Mouse (Mus musculus): ENCODE measurements around the gene Synj2. TPM values are rescaled to one million over a fixed set of nuclear protein-coding genes. Genes with fewer than 3 reads are reported as not detected.
A peak's percentile ranks its signal among the peaks of the same experiment; 100 is the strongest.

Synj2 gene
- polyA plus RNA-seq, 1 experiment, result 4.3 TPM

- WGBS, result 78% methylated on average over 3 of the region's 3 CpGs
- DNase-seq (ENCODE audit: low read depth, low spot score), result no peak
Measured at GRCm38 (mm10) chr17:5993581-5994260, 52.6 kb downstream of the Synj2 start.

- WGBS, result 60% methylated on average over 6 of the region's 6 CpGs
- DNase-seq (ENCODE audit: low read depth, low spot score), result no peak
Measured at GRCm38 (mm10) chr17:5994606-5995005, 53.5 kb downstream of the Synj2 start.

DNA sequence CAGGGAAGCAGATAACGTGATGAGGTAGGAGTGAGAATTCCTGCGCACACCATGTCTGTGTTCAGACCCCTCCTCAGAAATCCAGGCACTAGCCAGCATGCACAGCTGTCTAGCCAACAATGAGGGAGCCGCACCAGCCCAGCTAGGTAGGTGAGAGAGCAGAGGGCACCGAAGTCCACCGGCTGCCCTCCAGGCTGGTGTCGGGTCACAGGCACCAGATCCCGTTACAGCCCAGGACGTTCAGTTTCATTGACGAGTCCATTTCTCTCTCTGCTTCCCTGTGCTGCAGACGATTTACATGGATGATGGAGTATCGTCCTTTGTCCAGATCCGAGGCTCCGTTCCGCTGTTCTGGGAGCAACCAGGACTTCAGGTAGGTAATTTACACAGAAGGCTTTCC, 55.5 kb downstream of the Synj2 start:
- no peak for DNase-seq (ENCODE audit: low read depth, low spot score)
- WGBS, result 93% methylated on average over 14 of the region's 14 CpGs

GRCm38 (mm10) chr17:5997380-5998234, 56.5 kb downstream of the Synj2 start:
- 64% methylated on average over 16 of the region's 16 CpGs for WGBS
- no peak for DNase-seq (ENCODE audit: low read depth, low spot score)

- no peak for DNase-seq (ENCODE audit: low read depth, low spot score)
Measured at GRCm38 (mm10) chr17:5998235-5998500, 57.1 kb downstream of the Synj2 start.

DNA sequence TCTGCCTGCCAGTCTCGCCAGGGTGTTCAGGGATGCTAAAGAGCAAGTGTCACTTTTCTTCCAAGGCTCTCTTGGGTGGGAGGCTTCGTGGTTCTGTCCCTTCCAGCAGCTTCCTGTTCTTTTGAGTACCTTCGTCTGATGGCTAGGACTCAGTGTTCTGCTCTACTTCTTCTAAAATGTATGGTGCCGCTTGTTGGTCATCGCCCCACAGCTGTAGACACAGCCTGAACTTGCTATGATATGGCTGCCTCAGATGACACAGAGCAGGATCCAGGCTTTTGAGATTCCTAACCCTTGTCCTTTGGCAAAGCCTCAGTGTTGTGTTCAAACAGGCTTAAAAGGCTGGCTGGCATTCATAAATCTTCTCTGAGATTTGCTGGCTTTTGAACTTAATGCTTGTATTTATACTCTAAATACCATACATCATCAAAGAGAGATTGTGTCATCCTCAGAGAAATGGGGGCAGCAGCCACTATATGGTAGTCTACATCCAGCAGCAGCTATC, 58.0 kb downstream of the Synj2 start:
- 72% methylated on average over 5 of the region's 5 CpGs for WGBS
- DNase-seq (ENCODE audit: low read depth, low spot score), result no peak

DNA sequence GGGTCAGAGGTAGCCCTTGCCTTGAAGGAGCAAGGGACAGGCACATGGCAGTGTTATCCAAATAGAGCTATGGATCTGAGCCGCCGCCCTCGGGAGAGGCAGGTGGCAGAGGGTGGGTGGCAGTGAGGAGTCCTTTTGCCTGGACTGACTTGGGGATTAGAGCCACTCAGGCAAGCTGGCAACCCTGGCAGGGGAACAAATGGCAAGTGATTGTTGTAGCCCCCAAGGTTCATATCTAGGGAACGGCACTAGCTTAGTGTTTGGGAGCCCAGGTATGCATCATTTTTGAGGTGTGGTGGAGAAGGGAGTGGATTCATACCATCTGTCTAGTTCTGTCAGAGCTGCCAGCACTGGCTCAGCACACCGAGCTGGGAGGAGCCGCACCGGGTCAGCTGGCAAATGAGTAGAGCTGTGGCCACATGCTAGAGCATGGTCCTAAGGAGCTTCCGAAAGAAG, 59.8 kb downstream of the Synj2 start:
- no peak for DNase-seq (ENCODE audit: low read depth, low spot score)
- WGBS, result 50% methylated on average over 8 of the region's 8 CpGs

DNA sequence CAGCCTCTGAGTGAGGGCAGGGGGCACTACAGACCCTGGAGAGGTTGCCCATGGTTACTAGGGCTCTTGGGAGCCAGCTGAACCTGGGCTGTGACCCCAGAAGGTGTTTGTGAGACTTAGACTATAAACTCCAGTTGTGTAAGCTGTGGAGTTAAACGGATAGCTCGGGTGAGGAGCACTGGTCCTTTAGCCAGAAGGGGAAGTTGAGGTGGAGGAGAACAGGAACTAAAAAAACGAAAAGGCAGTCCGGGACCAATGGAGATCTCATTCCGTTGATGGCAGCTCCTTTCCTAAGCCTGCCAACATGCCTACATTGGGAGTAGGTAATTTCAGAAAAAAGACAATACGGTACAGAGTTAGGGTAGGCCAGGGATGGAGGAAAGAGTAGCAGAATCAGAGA, 60.3 kb downstream of the Synj2 start:
- 83% methylated on average over 6 of the region's 6 CpGs for WGBS
- DNase-seq (ENCODE audit: low read depth, low spot score), result no peak

DNA sequence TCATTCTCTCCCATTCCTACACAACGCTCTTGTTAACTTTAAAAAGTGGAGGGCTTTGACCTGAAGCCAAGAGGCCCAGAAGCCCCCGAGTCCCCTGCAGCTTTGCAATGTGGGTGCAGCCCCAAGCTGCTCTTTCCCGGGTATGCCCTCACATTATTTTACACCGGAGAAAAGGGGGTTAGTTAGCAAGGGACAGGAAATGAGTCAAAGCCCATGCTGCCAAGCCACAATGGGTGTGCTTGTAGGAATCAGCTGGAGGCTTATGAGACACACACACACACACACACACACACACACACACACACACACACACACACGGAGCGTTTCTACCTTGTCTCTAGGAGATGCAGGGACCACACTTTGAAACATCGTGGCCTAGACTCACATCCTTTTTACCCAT, 60.8 kb downstream of the Synj2 start:
- no peak for DNase-seq (ENCODE audit: low read depth, low spot score)
- WGBS, result 64% methylated on average over 7 of the region's 7 CpGs

- no peak for DNase-seq (ENCODE audit: low read depth, low spot score)
- 95% methylated on average over 6 of the region's 6 CpGs for WGBS
Measured at GRCm38 (mm10) chr17:6002563-6002962, 61.5 kb downstream of the Synj2 start.

DNA sequence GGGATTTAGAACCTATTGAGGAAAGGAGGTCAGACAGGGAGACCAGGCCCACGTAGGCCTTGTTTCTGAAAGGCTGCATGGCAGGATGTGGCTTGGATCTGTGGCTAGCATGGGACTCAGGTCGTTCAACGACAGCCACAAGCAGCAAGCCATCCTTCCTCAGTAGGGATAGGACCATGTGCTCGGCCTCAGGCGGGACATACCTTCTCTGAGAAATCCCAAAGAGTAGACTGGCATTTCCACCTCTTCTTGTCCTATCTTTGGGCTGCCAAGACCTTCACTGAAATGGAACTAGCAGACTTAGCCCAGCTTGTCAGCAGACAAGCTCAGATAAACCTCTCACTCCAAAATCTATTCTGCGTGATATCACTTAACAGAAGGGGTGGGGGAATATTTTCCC, 62.6 kb downstream of the Synj2 start:
- WGBS, result 93% methylated on average over 6 of the region's 6 CpGs
- no peak for DNase-seq (ENCODE audit: low read depth, low spot score)

DNA sequence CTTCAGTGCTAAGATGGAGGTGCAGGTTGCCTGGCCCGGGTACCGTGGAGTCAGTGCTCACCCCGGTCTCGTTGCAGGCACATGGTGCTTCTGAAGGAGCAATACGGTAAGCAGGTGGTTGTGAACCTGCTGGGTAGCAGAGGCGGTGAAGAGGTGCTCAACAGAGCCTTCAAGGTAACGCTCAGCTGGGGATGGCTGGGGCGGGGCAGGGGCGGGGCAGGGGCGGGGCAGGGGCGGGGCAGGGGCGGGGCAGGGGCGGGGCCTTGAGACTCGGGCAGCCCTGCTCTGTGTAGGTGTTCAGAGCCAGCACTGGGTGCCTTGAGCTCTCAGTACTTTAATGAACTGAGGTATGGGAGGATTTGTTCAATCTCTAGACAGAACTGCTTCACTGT, 64.2 kb downstream of the Synj2 start:
- 9% methylated on average over 13 of the region's 14 CpGs for WGBS
- no peak for DNase-seq (ENCODE audit: low read depth, low spot score)

DNA sequence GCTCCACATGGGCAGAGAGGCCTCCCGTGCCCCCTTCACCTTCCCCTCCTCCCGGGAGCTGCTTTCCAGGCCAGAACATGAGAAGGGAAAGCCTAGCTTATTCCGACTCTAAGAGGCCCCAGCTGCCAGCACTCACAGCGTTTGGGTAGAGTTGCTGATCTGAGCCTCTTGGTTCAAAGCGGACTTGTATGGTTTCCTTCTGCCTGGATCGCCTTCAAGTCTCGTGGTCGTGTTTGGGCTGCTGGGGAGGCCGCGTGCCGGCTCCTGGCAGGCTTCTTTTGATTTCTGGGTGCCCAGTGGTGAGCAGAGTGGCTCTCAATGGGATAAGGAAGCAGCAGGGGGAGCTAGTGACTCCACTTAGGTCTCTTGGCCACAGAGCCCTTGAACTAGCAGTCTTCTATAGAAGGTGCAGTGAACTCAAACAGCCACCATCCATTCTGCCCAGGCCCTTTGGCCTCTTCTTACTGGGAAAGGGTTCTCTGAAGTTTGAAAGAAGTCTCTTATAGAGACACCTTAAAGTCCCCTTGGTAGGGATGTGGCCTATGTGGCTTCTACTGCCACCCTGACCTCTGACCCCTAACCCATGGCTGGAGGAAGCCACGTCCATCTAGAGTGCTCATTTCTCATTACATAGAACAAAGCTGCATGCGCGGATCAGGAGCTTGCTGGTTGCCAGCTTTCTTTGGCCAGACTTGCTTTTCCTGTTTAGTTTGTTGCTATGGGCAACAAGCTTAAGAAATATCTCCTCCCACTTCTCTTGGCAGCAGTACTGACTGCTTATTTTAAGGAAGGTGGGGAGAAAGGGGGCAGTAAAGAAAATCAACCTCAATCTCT, 64.8 kb downstream of the Synj2 start:
- DNase-seq (ENCODE audit: low read depth, low spot score), result peak; percentile 48

DNA sequence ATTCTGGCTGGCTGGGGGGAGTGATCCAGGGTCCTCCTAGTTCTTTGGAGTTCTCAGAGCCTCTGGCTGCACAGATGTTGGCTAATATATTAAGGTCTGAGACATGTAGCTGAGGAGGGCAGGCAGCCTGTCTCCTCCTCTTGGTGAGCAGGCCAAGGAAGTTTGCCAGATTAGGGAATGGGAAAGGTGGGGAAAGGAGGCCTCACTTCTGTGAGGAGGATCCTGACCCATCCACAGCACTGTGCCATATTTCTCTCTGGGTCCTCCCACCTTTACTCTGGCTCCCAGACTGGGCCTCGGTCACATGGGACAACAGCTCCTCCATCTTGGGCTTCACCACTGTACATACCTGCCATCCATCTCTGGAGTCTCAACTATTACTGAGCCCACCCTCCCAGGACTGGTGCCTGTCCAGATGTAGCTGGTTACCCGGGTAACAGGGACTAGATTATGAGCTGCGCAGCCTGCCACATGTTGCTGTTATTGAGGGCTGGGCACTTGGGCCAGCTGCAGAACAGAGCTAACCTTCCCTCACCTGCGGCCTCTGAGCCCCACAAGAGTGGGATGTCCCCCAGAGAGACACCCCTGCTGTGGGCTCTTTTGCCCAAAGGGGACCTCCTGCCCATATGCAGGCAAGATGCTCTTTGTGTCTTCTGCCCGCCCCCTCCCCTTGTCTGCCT, 66.2 kb downstream of the Synj2 start:
- 85% methylated on average over 5 of the region's 5 CpGs for WGBS
- no peak for DNase-seq (ENCODE audit: low read depth, low spot score)

More for the DNA sequence above, 64.8 kb downstream of the Synj2 start:
- 29% methylated on average over 14 of the region's 14 CpGs for WGBS

GRCm38 (mm10) chr17:6007902-6008301, 66.8 kb downstream of the Synj2 start:
- no peak for DNase-seq (ENCODE audit: low read depth, low spot score)
- 50% methylated on average over 9 of the region's 9 CpGs for WGBS

DNA sequence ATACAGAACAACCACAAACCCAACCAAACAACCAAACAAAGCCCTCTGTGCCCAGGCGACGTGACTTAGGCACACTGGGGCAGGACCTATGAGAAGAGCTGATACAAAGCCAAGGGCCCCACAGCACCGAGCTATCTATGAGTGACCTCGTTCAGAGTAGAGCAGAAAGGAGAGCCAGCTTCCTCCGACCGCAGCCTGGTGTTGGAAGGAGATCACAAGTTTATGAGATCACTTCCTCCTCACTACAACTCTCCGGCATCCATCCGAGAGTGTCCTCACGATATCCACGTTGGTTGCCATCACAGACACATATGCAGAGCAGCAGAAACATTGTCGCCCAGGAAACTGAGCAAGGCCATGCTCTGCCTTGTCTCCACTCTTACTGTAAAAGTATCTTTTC, 67.5 kb downstream of the Synj2 start:
- no peak for DNase-seq (ENCODE audit: low read depth, low spot score)
- WGBS, result 69% methylated on average over 11 of the region's 11 CpGs

DNA sequence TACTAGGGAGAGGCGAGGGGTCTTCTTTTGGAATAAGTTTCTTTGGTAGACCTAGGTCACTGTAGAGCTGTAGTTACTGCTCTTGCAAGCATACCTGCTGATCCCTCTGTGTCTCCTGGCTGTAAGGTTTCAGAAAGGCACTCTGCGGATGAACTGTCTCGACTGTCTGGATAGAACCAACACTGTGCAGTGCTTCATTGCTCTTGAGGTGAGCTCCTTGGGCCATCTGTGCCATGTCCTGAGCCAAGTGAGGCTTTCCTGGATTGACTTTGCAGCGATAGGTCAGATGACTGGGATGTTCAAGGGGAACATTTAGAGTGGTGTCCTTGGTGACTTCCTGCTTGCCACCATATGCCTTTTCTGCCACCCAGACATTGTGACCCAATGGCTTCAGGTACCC, 68.5 kb downstream of the Synj2 start:
- 89% methylated on average over 4 of the region's 4 CpGs for WGBS
- no peak for DNase-seq (ENCODE audit: low read depth, low spot score)

GRCm38 (mm10) chr17:6013079-6013478, 72.0 kb downstream of the Synj2 start:
- 86% methylated on average over 4 of the region's 4 CpGs for WGBS
- no peak for DNase-seq (ENCODE audit: low read depth, low spot score)

DNA sequence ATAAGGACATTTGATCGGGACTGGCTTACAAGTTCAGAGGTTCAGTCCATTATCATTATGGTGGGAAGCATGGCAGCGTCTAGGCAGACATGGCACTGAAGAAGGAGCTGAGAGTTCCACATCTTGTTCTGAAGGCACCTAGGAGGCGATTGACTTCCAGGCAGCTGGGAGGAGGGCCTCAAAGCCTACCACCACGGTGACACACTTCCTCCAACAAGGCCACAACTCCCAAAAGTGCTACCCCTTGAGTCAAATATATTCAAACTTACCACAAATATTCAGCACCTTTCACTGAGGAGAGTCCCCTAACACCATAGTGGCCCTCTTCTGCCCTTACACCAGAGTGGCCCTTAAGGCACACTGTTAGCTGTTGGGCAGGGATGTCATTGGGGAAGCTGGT, 73.9 kb downstream of the Synj2 start:
- 82% methylated on average over 4 of the region's 4 CpGs for WGBS
- DNase-seq (ENCODE audit: low read depth, low spot score), result no peak
